Mouse (Mus musculus): ENCODE results near the gene P2ry14. TPM values are rescaled to one million over a fixed set of nuclear protein-coding genes. Genes with fewer than 3 reads are reported as not detected.
"Not testable (repeated sequence)": the region's sequence is repeated elsewhere in the genome, so short reads cannot be mapped to it uniquely, and the experiment has no call there.

The P2ry14 gene
- total RNA-seq, 2 experiments from 2014 or later: 2.5 TPM

GRCm38 (mm10) chr3:59141507-59142305 is 11.7 kb downstream of the P2ry14 start:
- no peak for DNase-seq

DNA sequence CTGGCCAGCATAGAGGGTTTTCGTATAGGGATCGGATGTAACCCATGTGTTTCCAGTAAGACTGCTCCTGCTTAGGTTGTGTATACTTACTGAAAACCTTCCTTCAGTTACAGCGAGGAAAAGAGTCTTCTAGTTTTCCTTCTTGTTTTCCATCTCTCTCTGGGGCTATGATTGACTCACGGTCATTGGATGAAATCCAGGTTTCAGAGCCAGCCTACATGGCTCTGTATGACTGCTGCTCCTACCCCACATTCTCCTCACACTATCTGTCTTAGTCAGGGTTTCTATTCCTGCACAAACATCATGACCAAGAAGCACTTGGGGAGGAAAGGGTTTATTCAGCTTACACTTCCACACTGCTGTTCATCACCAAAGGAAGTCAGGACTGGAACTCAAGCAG is 12.5 kb downstream of the P2ry14 start:
- not testable (repeated sequence) for DNase-seq

GRCm38 (mm10) chr3:59140115-59140514 is 13.3 kb downstream of the P2ry14 start:
- DNase-seq: no peak

DNA sequence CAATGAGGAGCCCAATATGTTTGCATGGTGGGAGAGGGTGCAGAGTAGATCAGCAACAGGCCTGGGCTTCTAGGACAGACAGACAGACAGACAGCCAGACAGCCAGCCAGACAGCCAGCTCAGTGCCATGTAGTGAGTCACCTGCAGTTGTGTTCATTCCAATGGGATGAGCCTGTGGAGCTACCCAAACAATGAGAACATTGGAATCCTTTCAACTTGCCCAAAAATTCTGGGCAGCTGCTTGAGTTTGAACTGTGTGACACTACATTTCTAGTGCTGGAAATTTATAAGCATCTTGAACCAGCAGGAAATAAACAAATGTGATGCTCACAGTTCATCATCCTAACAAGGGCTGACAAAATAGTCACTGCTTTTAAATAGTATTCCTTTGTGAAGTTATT is 13.8 kb downstream of the P2ry14 start:
- no peak for DNase-seq

- no peak for DNase-seq
Observed at GRCm38 (mm10) chr3:59138946-59139468, 14.4 kb downstream of the P2ry14 start.

- DNase-seq: no peak
Observed at GRCm38 (mm10) chr3:59135911-59136653, 17.3 kb downstream of the P2ry14 start.

DNA sequence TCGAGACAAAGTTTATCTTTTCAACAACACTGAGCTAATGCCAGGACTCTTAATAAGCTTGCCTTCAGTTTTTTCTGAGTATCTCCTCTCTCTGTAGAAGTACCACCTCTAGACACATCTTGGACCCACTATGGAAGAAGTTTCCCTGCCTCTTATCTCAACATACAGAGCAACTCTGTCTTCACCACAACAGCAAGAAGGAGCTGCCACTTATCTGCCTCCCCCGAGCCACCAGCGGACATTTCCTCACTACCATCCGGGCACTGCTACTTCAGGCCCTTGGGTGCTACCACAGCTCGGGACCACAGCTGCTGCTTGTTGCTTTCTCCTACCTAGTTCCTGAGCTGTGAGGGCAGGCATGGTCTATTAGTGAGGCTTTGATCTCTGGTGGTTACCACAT is 20.2 kb downstream of the P2ry14 start:
- DNase-seq: no peak

DNA sequence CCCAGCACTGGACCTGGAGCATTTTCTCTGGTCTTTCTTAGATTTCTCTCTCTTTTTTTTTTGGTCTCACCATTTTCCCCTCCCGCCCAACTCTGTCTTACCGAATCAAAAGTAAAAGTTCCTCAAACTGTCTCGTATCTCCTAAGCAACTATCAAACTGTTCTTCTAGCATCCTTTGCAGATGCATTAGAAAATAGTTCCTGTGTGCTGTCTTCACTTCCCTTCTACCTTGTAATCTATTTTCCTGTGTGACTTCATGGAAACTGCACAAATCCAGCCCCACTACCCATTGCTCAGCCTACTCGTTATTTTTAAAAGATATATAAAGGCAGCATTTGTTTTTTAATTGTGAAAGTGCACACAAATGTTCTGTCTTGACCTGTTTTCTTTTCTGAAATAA is 21.5 kb downstream of the P2ry14 start:
- DNase-seq: no peak

DNA sequence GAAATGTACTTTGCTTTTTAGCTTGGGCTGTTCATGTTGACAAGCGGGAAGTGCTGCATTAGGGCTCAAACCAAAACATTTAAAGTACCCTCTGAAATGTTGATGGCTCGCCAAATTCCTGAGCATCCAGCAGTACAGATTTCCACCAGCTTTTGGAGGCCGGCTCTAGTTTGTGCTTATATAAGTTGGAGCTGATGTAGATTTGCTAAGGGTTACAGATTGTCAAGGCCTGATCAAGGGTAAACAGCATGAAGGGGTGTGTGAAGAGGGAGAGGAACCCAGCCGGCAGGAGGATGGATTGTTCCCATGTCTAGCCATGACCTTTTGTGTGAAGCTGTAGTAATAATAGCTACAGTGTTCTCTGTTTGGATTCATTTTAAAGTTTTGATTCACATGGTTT is 22.3 kb downstream of the P2ry14 start:
- no peak for DNase-seq

DNA sequence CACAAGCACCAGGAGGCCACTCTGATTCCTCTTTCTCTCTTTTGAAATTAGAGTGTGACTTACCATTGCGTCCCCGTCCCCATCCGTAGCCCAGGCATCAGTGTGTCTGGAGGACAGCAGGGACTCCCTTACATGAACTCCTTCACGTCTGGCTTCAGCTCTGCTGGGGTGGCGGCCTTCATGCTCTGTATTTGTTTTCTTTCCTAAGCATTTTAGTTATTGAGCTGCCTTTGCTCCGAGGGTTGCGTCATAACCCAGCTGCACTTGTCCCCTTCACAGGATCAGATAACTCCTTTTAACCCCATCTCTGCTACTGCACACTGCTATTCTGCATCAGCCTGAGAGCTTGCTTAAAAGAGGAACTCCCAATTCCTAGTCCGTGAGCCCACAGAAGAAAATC is 23.0 kb downstream of the P2ry14 start:
- DNase-seq: peak; percentile 17

- DNase-seq: no peak
Observed at GRCm38 (mm10) chr3:59129547-59129946, 23.9 kb downstream of the P2ry14 start.

DNA sequence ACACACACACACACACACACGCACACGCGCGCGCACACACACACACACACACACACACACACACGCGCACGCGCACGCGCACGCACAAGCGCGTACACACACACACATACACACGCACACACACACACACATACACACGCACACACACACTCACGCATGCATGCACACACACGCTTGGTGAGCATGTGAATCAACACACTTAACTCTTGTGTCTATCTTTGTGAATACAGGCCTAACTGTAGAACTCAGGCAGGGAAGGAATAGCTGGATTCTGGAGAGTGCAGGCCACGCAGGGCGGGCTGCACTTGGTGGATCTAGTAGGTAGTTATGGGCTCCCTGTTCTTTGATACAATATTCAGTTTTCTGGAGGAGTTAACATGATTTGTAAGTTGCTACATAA is 24.7 kb downstream of the P2ry14 start:
- no peak for DNase-seq

- DNase-seq: no peak
Observed at GRCm38 (mm10) chr3:59125783-59126555, 27.4 kb downstream of the P2ry14 start.

DNA sequence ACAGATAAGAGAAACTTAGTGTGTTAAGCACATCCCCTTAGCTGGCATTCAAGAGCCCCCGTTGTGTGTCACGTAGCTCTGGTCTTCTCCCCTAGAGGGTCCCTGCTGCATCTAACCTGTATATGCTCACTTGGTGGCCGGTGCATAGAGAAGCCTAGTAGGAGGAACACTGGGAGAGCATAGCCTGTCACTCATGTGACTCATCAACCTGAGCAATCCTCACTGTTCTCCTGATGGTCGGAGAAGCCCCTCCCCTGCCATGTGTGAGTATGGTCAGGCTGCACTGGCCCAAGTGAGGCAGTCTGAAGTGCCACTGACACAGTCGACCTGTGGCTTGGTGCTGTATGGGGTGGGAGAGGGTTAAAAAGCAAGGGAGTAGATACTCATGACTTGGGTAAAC is 28.4 kb downstream of the P2ry14 start:
- no peak for DNase-seq

DNA sequence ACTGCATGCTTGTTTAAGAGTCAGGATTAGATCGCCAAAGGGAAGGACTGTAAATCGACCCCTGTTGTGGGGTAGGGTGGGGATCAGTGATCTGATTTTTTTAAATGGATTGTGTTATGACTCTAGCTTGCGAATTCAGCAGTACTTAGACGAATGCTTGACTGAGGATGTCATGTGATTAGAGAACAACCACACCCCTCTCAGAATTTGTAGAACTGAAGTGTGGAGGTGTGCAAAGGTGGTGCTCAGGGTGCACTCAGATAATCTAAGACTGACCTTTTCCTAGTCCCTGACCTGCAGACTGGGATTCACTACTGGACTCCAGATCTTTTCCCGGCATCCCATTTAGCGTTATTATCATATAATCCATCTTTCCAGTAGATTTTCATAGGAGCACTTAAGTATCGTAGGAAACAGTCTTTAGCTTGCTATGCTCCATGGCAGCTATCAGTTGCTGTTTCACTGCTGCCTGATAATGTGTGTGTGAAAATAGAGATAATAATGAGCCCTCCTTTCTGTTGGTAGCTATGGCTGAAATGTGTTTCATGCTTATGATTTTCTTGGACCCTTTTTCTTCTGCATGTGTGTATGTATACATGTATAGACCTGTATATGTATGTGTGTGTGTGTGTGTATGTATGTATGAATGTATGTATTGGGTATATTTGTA is 31.5 kb downstream of the P2ry14 start:
- no peak for DNase-seq

- no peak for DNase-seq
Observed at GRCm38 (mm10) chr3:59121067-59121730, 32.2 kb downstream of the P2ry14 start.

GRCm38 (mm10) chr3:59113973-59114517 is 39.4 kb downstream of the P2ry14 start:
- no peak for DNase-seq

GRCm38 (mm10) chr3:59113291-59113690 is 40.1 kb downstream of the P2ry14 start:
- not testable (repeated sequence) for DNase-seq

DNA sequence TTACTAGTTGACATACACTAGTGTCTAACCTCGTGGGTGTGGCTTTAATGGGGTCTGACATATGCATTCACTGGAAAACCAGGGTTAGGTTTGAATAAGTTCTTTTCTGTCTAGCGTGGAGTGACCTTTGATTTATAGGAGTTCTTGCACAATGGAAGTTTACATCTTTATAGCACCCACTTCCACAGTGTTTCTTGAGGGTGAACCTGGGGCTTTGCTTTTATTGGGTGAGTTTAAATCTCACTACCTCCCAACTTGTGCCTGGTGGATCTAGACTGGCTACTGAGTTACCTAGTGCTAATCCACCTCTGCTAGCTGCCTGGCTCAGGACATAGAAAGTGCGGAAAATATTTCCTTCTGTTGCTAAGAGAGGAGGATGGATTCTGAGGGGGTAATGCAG is 41.5 kb downstream of the P2ry14 start:
- DNase-seq: no peak

GRCm38 (mm10) chr3:59109834-59110233 is 43.6 kb downstream of the P2ry14 start:
- DNase-seq: not testable (repeated sequence)

- DNase-seq: no peak
Observed at GRCm38 (mm10) chr3:59107439-59107838, 46.0 kb downstream of the P2ry14 start.

Data from gastrocnemius, postnatal 10 days (tissue).